Mouse (Mus musculus) liver, postnatal 0 days (tissue): ENCODE results near the gene Lrp2bp. TPM values are rescaled to one million over a fixed set of nuclear protein-coding genes. Genes with fewer than 3 reads are reported as not detected.

ENCODE experiments used
- ATAC-seq: fragments of 200-750 bp; cut with Nextera tagmentation; 2 replicates; pipeline ENCODE4 v1.8.0; 2017; ENCODE audit warnings: mild to moderate bottlenecking, moderate library complexity
- DNase-seq: peaks from one replicate; pipeline ENCODE4 v3.0.0-alpha.2; 2016
- H3K27ac ChIP-seq: fragments of 300-500 bp; sonication (generic); 2 replicates; pipeline ENCODE4 v1.5.1; 2014; ENCODE audit warnings: antibody characterized with exemption, moderate library complexity, mild to moderate bottlenecking, low read depth
- H3K27me3 ChIP-seq: fragments of 300-500 bp; sonication (generic); 2 replicates; pipeline ENCODE4 v1.6.1; 2014; ENCODE audit warnings: low read length, control low read depth, mixed read lengths; ENCODE audit not compliant: insufficient read depth
- H3K36me3 ChIP-seq: fragments of 300-500 bp; sonication (generic); replicated peaks from 2 replicates; pipeline ENCODE4 v1.6.1; 2014; ENCODE audit warnings: mild to moderate bottlenecking, control low read depth, low read length, moderate library complexity, mixed read lengths; ENCODE audit not compliant: insufficient read depth
- H3K4me1 ChIP-seq: fragments of 300-500 bp; sonication (generic); 2 replicates; pipeline ENCODE4 v1.6.1; 2014; ENCODE audit warnings: antibody characterized with exemption, mild to moderate bottlenecking, control low read depth; ENCODE audit not compliant: insufficient read depth
- H3K4me2 ChIP-seq: fragments of 300-500 bp; sonication (generic); 2 replicates; pipeline ENCODE4 v1.6.1; 2014; ENCODE audit warnings: low read depth, mild to moderate bottlenecking, low read length, moderate library complexity, mixed read lengths
- H3K4me3 ChIP-seq: fragments of 300-500 bp; sonication (generic); 2 replicates; pipeline ENCODE4 v1.5.1; 2014; ENCODE audit warnings: low read depth, low read length
- H3K9ac ChIP-seq: fragments of 300-500 bp; sonication (generic); replicated peaks from 2 replicates; pipeline ENCODE4 v1.6.1; 2014; ENCODE audit warnings: mild to moderate bottlenecking, moderate library complexity
- H3K9me3 ChIP-seq: fragments of 300-500 bp; sonication (generic); 2 replicates; pipeline ENCODE4 v1.6.1; 2016; ENCODE audit warnings: mild to moderate bottlenecking, control low read depth, low read length, mixed read lengths
- CTCF ChIP-seq: sonication (generic); IDR thresholded peaks from 2 replicates; pipeline ENCODE4 v1.5.1; 2016; ENCODE audit warnings: antibody characterized with exemption, low read depth
- EP300 ChIP-seq: IDR thresholded peaks from 2 replicates; pipeline ENCODE4 v1.6.1; 2016; ENCODE audit warnings: antibody characterized with exemption, low read depth, mild to moderate bottlenecking
- WGBS: fragments of 180-500 bp; shearing (Covaris S2); extraction: QIAGEN DNeasy Blood & Tissue Kit; methylation state at CpG from one replicate; pipeline ENCODE4 v1.1.7; 2014; ENCODE audit not compliant: insufficient replicate concordance; 5-methylcytosine and 5-hydroxymethylcytosine counted together
- polyA plus RNA-seq: library from polyadenylated mRNA; unstranded; fragments of >200 nt; fragmentation: Nextera tagmentation; extraction: Ambion mirVana; gene quantifications from 2 replicates; pipeline ENCODE4 v1.2.1, GENCODE M21; 2015

The Lrp2bp gene
- polyA plus RNA-seq, 1 experiment from 2014 or later, result not detected

DNA sequence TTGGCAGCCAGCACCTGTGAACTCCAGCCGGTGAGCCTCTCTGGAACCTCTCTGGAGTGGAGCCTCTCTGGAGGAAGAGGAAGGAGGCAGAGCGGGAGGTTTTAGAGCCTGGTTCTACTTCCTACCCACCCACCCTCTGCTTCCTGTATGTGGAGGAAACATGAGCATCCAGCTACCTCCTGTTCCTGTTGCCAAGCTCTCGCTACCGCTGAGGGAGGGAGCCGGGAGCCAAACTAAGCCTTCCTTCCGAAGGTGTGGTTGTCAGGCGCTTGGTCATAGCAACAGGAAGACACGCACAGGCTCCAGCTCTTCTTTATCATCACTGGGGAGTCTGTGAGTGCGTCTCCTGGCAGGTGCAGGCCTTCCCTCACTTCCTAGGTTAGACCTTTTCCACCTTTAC is 23.1 kb downstream of the Lrp2bp start:
- no peaks in the 10 kb centered on the region for H3K4me1 ChIP-seq
- H3K27me3 ChIP-seq, result no peaks in the 10 kb centered on the region
- TF ChIP-seq EP300 (no peak), CTCF (no peak)
- H3K27ac ChIP-seq, result no peak overlapping the region
- no peaks in the 10 kb centered on the region for H3K9me3 ChIP-seq
- DNase-seq, result no peak
- 76% methylated on average over 9 of the region's 9 CpGs for WGBS
- H3K9ac ChIP-seq, result no peak overlapping the region
- no peak overlapping the region for H3K4me3 ChIP-seq
- no peaks in the 10 kb centered on the region for H3K36me3 ChIP-seq
- no peak overlapping the region for H3K4me2 ChIP-seq
- no peak for ATAC-seq

DNA sequence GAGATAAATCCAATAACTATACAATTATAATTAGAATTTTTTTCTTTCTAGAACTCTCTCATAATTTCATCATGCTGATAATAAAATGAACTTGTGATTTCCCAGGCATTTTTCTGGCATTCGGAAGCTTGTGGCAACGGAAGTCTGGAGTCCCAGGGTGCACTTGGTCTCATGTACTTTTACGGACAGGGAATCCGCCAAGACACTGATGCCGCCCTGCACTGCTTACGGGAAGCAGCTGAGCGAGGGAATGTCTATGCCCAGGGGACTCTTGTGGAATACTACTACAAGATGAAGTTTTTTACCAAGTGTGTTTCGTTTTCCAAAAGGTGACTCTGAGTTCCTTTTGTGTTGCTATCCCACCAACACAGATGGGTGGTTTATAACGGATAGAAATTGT is 23.7 kb downstream of the Lrp2bp start:
- Histone ChIP-seq H3K27ac (no peak overlapping the region), H3K9me3 (no peaks in the 10 kb centered on the region), H3K27me3 (no peaks in the 10 kb centered on the region), H3K36me3 (no peaks in the 10 kb centered on the region), H3K4me2 (no peak overlapping the region), H3K4me1 (no peaks in the 10 kb centered on the region), H3K4me3 (no peak overlapping the region), H3K9ac (no peak overlapping the region)
- ATAC-seq, result no peak
- no peak for DNase-seq
- 83% methylated on average over 9 of the region's 9 CpGs for WGBS
- no peak for TF ChIP-seq CTCF
- TF ChIP-seq EP300, result no peak

DNA sequence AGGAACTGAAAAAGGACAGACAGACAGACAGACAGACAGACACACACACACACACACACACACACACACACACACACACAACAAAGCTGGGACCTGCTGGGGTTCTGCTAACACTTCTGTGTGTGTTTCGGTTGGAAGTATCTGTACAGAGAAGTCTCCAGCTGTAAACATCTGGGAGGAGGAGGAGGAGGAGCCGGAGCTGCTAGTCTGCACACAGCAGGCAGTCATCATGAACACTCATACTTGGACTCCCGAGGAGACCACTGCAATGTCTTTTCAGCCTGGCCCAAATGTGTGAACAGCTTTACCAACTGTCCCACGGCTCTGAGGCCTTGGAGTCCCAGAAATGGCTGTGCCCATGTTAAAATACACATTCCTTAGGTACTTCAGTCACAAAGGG is 25.3 kb downstream of the Lrp2bp start:
- no peak for DNase-seq
- Histone ChIP-seq H3K27me3 (no peaks in the 10 kb centered on the region), H3K27ac (no peak overlapping the region), H3K9me3 (no peaks in the 10 kb centered on the region), H3K4me3 (no peak overlapping the region), H3K4me2 (no peak overlapping the region), H3K9ac (no peak overlapping the region), H3K4me1 (no peaks in the 10 kb centered on the region), H3K36me3 (no peaks in the 10 kb centered on the region)
- 68% methylated on average over 4 of the region's 4 CpGs for WGBS
- no peak for TF ChIP-seq CTCF
- TF ChIP-seq EP300, result no peak
- no peak for ATAC-seq

DNA sequence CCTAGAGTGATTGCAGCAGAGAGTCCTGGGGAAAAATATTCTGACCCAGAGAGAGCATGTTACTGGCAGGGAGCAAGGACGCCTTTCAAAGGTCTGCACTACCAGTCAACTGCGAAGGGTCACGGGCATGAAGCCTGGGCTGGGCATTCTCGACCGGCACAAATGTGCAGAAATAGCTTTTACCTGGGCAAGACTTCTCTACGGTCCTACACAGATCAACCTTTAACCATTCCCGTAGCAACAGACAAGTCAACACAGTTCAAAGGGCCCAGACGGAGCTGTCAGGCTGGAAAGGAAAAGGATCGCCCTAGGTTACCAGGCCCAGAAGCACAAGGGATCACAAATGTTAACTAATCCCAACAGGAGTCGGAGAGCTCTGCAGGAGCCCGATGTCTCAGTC is 37.1 kb downstream of the Lrp2bp start:
- TF ChIP-seq EP300, result no peak
- TF ChIP-seq CTCF, result no peak
- Histone ChIP-seq H3K9ac (no peak overlapping the region), H3K36me3 (peaks cover 20% of the 10 kb centered on the region), H3K4me1 (no peaks in the 10 kb centered on the region), H3K27ac (no peak overlapping the region), H3K4me3 (no peak overlapping the region), H3K27me3 (no peaks in the 10 kb centered on the region), H3K4me2 (no peak overlapping the region), H3K9me3 (no peaks in the 10 kb centered on the region)
- WGBS, result 69% methylated on average over 11 of the region's 11 CpGs
- DNase-seq (no peak), ATAC-seq (no peak)

DNA sequence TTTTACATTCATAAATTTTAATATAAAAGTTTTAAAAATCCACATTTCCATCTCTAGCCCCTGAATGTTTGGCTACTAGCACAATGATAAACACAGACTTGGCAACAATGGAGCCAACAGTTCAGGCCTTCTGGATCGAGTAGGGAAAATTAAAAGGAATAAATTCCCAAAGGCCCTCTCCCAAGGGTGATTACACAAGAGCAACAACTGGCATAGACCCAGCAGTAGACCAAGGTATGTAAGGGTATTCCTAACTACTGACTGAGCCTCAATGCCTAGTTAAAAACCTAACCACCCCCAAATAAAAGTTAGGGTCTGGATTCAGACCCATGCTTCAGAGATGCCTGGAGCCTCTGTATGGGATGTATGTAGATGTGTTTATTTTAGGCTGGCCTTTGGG is 40.6 kb downstream of the Lrp2bp start:
- Histone ChIP-seq H3K9me3 (no peaks in the 10 kb centered on the region), H3K4me1 (no peaks in the 10 kb centered on the region), H3K27me3 (no peaks in the 10 kb centered on the region), H3K4me2 (no peak overlapping the region), H3K27ac (no peak overlapping the region), H3K9ac (no peak overlapping the region), H3K36me3 (peaks cover 13% of the 10 kb centered on the region), H3K4me3 (no peak overlapping the region)
- WGBS, result 75% methylated on average over 1 of the region's 1 CpGs
- ATAC-seq (no peak), DNase-seq (no peak)
- TF ChIP-seq CTCF (no peak), EP300 (no peak)

DNA sequence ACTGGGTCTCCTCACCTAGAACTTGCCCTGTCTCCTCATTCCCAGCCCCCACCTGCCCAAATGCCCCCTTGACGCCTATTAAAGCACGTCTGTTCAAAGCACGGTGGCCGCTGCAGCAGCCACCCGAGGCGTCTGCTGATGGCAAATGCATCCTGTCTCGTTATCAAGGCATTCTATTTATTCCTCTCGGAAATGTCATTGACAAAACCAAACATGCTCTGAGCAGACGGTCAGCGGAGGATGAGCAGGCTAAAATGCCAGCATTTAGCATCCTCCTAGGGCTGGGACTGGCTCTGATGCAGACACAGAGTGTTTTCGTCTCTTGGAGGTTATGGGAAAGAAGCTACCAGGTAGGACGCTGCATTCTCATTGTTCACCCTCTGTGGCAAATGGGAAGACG is 41.2 kb downstream of the Lrp2bp start:
- DNase-seq (no peak), ATAC-seq (no peak)
- Histone ChIP-seq H3K4me1 (no peaks in the 10 kb centered on the region), H3K27me3 (no peaks in the 10 kb centered on the region), H3K4me3 (no peak overlapping the region), H3K9me3 (no peaks in the 10 kb centered on the region), H3K27ac (no peak overlapping the region), H3K36me3 (peaks cover 17% of the 10 kb centered on the region), H3K9ac (no peak overlapping the region), H3K4me2 (no peak overlapping the region)
- no peak for TF ChIP-seq EP300
- TF ChIP-seq CTCF, result no peak
- WGBS, result 78% methylated on average over 13 of the region's 13 CpGs

DNA sequence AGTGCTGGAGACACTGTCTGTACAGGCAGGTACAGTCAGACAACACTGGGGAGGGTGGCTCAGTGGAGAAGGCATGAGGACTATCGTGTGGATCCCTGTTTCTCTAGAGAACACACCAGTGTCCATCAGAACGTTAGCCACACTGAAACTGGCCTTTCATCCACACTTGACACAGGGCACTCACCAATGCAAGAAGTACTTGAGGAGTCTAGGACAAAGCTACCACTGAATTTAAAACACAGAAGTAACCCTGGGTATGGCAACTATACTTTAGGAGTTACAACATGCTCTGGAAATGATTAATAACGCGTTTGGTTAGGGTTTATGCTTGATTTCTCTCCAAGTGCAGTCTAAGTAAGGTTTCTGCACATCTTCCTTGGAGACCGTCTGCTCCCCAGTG is 73.7 kb downstream of the Lrp2bp start:
- Histone ChIP-seq H3K27me3 (no peaks in the 10 kb centered on the region), H3K9ac (no peak overlapping the region), H3K4me1 (0 out of 2 replicates have a peak, but pooled peaks cover 3% of the 10 kb centered on the region), H3K4me2 (no peak overlapping the region), H3K27ac (no peak overlapping the region), H3K4me3 (no peak overlapping the region), H3K36me3 (no peaks in the 10 kb centered on the region; the same call in 1 of the 2 replicates), H3K9me3 (no peaks in the 10 kb centered on the region)
- DNase-seq (no peak), ATAC-seq (no peak)
- 87% methylated on average over 5 of the region's 5 CpGs for WGBS
- no peak for TF ChIP-seq CTCF
- TF ChIP-seq EP300, result no peak
